In the genomic region with DNA sequence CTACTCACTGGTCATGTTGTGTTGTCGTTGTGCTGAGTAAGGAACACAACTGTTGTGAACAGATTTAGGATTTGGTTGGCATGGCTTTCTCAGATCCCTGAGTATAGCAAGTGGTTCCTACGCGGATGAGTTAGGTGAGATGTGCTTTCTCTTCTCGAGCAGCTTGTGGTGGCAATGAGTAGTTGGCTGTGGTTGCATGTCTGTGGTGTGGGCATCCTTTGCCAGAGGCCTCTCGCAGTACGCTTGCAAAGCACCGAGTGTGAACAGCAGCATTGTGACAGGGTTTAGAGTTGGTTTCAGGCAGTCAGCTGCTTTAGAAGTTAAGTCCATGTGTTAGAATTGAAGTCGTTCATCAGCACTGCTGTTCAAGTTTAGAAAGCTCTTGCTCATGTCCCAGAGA, we compare ENCODE assay signal across 28 mouse cellular contexts.
DNase-seq lines count a peak whose midpoint lies in the region; ATAC-seq lines count a peak whose summit lies in the region.
"Had no signal": no experiment of that assay in that cellular context is flagged by ENCODE, and none has a peak within 500 bp of the region (broad histone marks: within the 10 kb centered on the region; RNA-seq: fewer than 3 reads in every experiment).

No protein-coding gene starts in this region.

- H3K27ac ChIP-seq in limb, embryonic 12.5 days, result peak overlapping the region; percentile 35; the same call in 1 of the 2 replicates
- no peak overlapping the region for H3K27ac ChIP-seq in limb, embryonic 10.5 days
- H3K27ac ChIP-seq: embryonic facial prominence, embryonic 13.5 days; forebrain, embryonic 10.5 days; forebrain, embryonic 15.5 days; hindbrain, embryonic 10.5 days; hindbrain, embryonic 15.5 days; limb, embryonic 15.5 days; liver, embryonic 13.5 days; neural tube, embryonic 12.5 days had no signal

- H3K9ac ChIP-seq in limb, embryonic 12.5 days (replicated peaks), result no peak overlapping the region
- H3K9ac ChIP-seq: embryonic facial prominence, embryonic 13.5 days; forebrain, embryonic 15.5 days; hindbrain, embryonic 15.5 days; limb, embryonic 15.5 days; liver, embryonic 13.5 days; neural tube, embryonic 12.5 days had no signal

- WGBS in limb, embryonic 12.5 days, result 92% methylated on average over 8 of the region's 8 CpGs
- WGBS in limb, embryonic 10.5 days, result 94% methylated on average over 8 of the region's 8 CpGs

- ATAC-seq in limb, embryonic 12.5 days (ENCODE audit: insufficient number of reproducible peaks, insufficient read depth, low FRiP score, low TSS enrichment, low read depth), result no peak
- ATAC-seq in megakaryocyte, adult 5-6 weeks (ENCODE audit: poor library complexity, severe bottlenecking), result peak; percentile 51
- ATAC-seq: forebrain, embryonic 15.5 days; midbrain, embryonic 16.5 days; Patski had no signal

- peaks cover 19% of the 10 kb centered on the region for H3K36me3 ChIP-seq in limb, embryonic 12.5 days
- peaks cover 39% of the 10 kb centered on the region for H3K36me3 ChIP-seq in limb, embryonic 10.5 days

- H3K9me3 ChIP-seq in limb, embryonic 12.5 days, result no peaks in the 10 kb centered on the region
- H3K9me3 ChIP-seq in limb, embryonic 10.5 days (replicated peaks), result no peaks in the 10 kb centered on the region
- H3K9me3 ChIP-seq: embryonic facial prominence, embryonic 13.5 days; forebrain, embryonic 10.5 days; forebrain, embryonic 15.5 days; hindbrain, embryonic 10.5 days; hindbrain, embryonic 15.5 days; limb, embryonic 15.5 days; liver, embryonic 13.5 days; neural tube, embryonic 12.5 days had no signal

- H3K4me1 ChIP-seq in limb, embryonic 12.5 days (replicated peaks), result peaks cover 8% of the 10 kb centered on the region; the same call in 1 of the 2 replicates
- H3K4me1 ChIP-seq in limb, embryonic 10.5 days, result no peaks in the 10 kb centered on the region
- H3K4me1 ChIP-seq: liver, embryonic 13.5 days had no signal

- no peak overlapping the region for H3K4me2 ChIP-seq in limb, embryonic 12.5 days
- H3K4me2 ChIP-seq: embryonic facial prominence, embryonic 13.5 days; forebrain, embryonic 15.5 days; hindbrain, embryonic 15.5 days; limb, embryonic 15.5 days; liver, embryonic 13.5 days; midbrain, embryonic 11.5 days; neural tube, embryonic 12.5 days had no signal

- no peaks in the 10 kb centered on the region for H3K27me3 ChIP-seq in limb, embryonic 12.5 days
- no peaks in the 10 kb centered on the region for H3K27me3 ChIP-seq in limb, embryonic 10.5 days (ENCODE audit: low read depth, poor library complexity, severe bottlenecking)
- H3K27me3 ChIP-seq: embryonic facial prominence, embryonic 13.5 days; forebrain, embryonic 15.5 days; hindbrain, embryonic 15.5 days; limb, embryonic 15.5 days; liver, embryonic 13.5 days; neural tube, embryonic 12.5 days; Patski had no signal

- no peak for DNase-seq in limb, embryonic 10.5 days (ENCODE audit: low spot score)
- peak; percentile 64 for DNase-seq in 416B (ENCODE audit: low read depth)
- DNase-seq in CD4-positive helper T cell, adult 2 months (ENCODE audit: low read depth, low spot score), result peak; percentile 35
- DNase-seq in gastrocnemius, adult 8-10 months (ENCODE audit: low spot score in 2 of 2), result no peak
- no peak for DNase-seq in lung, postnatal 10 days
- DNase-seq: adrenal gland, postnatal 14 days; cerebellum, adult 18-20 months; gastrocnemius, postnatal 10 days; heart, postnatal 14 days; kidney, adult 18-20 months; kidney, postnatal 36 days; layer of hippocampus, postnatal 36 days; liver, embryonic 13.5 days; lung, adult 18-20 months; lung, postnatal 14 days; thymus, postnatal 14 days had no signal

- H3K4me3 ChIP-seq in limb, embryonic 12.5 days (replicated peaks), result no peak overlapping the region
- H3K4me3 ChIP-seq in limb, embryonic 10.5 days, result no peak overlapping the region
- H3K4me3 ChIP-seq: embryonic facial prominence, embryonic 13.5 days; forebrain, embryonic 10.5 days; forebrain, embryonic 15.5 days; hindbrain, embryonic 10.5 days; hindbrain, embryonic 15.5 days; limb, embryonic 15.5 days; liver, embryonic 13.5 days; neural tube, embryonic 12.5 days had no signal

Comparison
In these comparisons a context has a peak if more than half of its experiments do, and no peak if none do; other contexts are left out.
1. DNase-seq: peak in 416B (single experiment) and CD4-positive helper T cell, adult 2 months (single experiment); none in limb, embryonic 10.5 days (single experiment), gastrocnemius, adult 8-10 months (0 of 2) and lung, postnatal 10 days (single experiment).